Mouse (Mus musculus): ENCODE measurements at regions not wholly inside any gene's neighbourhood (a gene's known extent, or its start where the extent isn't known, plus 50 kb on each side); places are given as distances from the start of the nearest gene placed in this dataset.

- TF ChIP-seq CTCF (IDR thresholded peaks at IDR 0.05; ENCODE audit: low read depth) (no peak), EP300 (IDR thresholded peaks at IDR 0.05; ENCODE audit: low read depth) (no peak)
These were observed 425.7 kb upstream of the Nrsn1 start for GRCm38 (mm10) chr13:25695956-25696355.

Data from heart, postnatal 0 days (tissue).